Mouse (Mus musculus): ENCODE data around the gene Slc39a11.

GRCm38 (mm10) chr11:113373331-113373730, 276.5 kb downstream of the Slc39a11 start:
- no peak for TF ChIP-seq CTCF (IDR thresholded peaks at IDR 0.05; ENCODE audit: extremely low read depth, insufficient read length, insufficient replicate concordance, low read depth, low read length)
- no peak for TF ChIP-seq POLR2A (IDR thresholded peaks at IDR 0.05; ENCODE audit: low read depth, low read length)

All from small intestine, adult 2 months (tissue).